Mouse (Mus musculus): ENCODE results near the gene Rsl24d1. TPM values are rescaled to one million over a fixed set of nuclear protein-coding genes. Genes with fewer than 3 reads are reported as not detected.
"Not testable (repeated sequence)": the region's sequence is repeated elsewhere in the genome, so short reads cannot be mapped to it uniquely, and the experiment has no call there.

Gene Rsl24d1
- total and polyA plus RNA-seq, 2 experiments from 2014 or later: 99.1 to 115 TPM

GRCm38 (mm10) chr9:73072426-73072825, 40.8 kb upstream of the Rsl24d1 start:
- Histone ChIP-seq H3K9ac (no peak overlapping the region), H3K4me3 (ENCODE audit: low read depth, low read length) (no peak overlapping the region), H3K4me2 (ENCODE audit: low read depth) (no peak overlapping the region), H3K27me3 (ENCODE audit: insufficient read depth, low read length) (no peaks in the 10 kb centered on the region), H3K27ac (ENCODE audit: low read depth, low read length) (no peak overlapping the region), H3K9me3 (ENCODE audit: low read length) (no peaks in the 10 kb centered on the region), H3K36me3 (ENCODE audit: insufficient read depth) (no peaks in the 10 kb centered on the region), H3K4me1 (ENCODE audit: insufficient read depth) (no peaks in the 10 kb centered on the region)
- WGBS: 85% methylated on average over 8 of the region's 8 CpGs
- ATAC-seq (no peak), DNase-seq (no peak)
- TF ChIP-seq CTCF (IDR thresholded peaks at IDR 0.05; ENCODE audit: low read depth): no peak

GRCm38 (mm10) chr9:73073169-73073568, 40.1 kb upstream of the Rsl24d1 start:
- Histone ChIP-seq H3K4me3 (ENCODE audit: low read depth, low read length) (no peak overlapping the region), H3K36me3 (ENCODE audit: insufficient read depth) (no peaks in the 10 kb centered on the region), H3K27ac (ENCODE audit: low read depth, low read length) (no peak overlapping the region), H3K4me2 (ENCODE audit: low read depth) (no peak overlapping the region), H3K27me3 (ENCODE audit: insufficient read depth, low read length) (no peaks in the 10 kb centered on the region), H3K9ac (no peak overlapping the region), H3K9me3 (ENCODE audit: low read length) (no peaks in the 10 kb centered on the region), H3K4me1 (ENCODE audit: insufficient read depth) (no peaks in the 10 kb centered on the region)
- no peak for ATAC-seq
- no peak for DNase-seq
- TF ChIP-seq CTCF (IDR thresholded peaks at IDR 0.05; ENCODE audit: low read depth): no peak
- WGBS: 92% methylated on average over 5 of the region's 5 CpGs

GRCm38 (mm10) chr9:73079349-73079748, 33.9 kb upstream of the Rsl24d1 start:
- not testable (repeated sequence) for H3K4me1 ChIP-seq (ENCODE audit: insufficient read depth); H3K36me3 ChIP-seq (ENCODE audit: insufficient read depth); ATAC-seq; DNase-seq; H3K4me2 ChIP-seq (ENCODE audit: low read depth); H3K27me3 ChIP-seq (ENCODE audit: insufficient read depth, low read length); H3K4me3 ChIP-seq (ENCODE audit: low read depth, low read length); H3K27ac ChIP-seq (ENCODE audit: low read depth, low read length); H3K9ac ChIP-seq; H3K9me3 ChIP-seq (ENCODE audit: low read length)
- WGBS: 81% methylated on average over 11 of the region's 12 CpGs

DNA sequence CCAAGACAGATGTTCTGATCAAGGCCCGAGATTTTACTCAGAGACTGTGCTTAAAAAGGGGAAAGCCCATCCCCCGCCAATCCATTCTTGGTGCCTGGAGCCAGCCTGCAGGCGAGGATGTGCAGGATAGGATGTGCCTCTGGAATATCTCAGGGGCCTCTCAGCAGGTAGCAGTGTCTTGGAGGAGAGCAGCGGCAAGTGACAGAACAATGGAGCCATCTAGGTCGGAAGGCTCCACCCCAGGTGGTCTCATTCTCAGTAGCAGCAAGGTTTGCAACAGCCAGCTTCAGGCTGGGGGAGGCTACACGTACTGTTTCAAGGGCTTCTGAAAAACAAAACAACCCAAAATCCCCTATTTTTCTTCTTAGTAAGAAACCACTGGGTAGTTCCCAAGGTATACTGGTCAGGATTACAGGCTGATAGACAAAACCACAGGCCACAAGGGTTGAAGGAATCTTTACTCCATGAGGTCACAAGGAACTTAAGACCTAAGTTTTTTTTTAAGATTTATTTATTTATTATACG, 33.4 kb upstream of the Rsl24d1 start:
- Histone ChIP-seq H3K4me3 (ENCODE audit: low read depth, low read length) (no peak overlapping the region), H3K27ac (ENCODE audit: low read depth, low read length) (no peak overlapping the region), H3K27me3 (ENCODE audit: insufficient read depth, low read length) (no peaks in the 10 kb centered on the region), H3K4me1 (ENCODE audit: insufficient read depth) (no peaks in the 10 kb centered on the region), H3K9ac (no peak overlapping the region), H3K36me3 (ENCODE audit: insufficient read depth) (no peaks in the 10 kb centered on the region), H3K4me2 (ENCODE audit: low read depth) (no peak overlapping the region), H3K9me3 (ENCODE audit: low read length) (no peaks in the 10 kb centered on the region)
- TF ChIP-seq CTCF (IDR thresholded peaks at IDR 0.05; ENCODE audit: low read depth): no peak
- no peak for DNase-seq
- no peak for ATAC-seq
- 35% methylated on average over 7 of the region's 7 CpGs for WGBS

DNA sequence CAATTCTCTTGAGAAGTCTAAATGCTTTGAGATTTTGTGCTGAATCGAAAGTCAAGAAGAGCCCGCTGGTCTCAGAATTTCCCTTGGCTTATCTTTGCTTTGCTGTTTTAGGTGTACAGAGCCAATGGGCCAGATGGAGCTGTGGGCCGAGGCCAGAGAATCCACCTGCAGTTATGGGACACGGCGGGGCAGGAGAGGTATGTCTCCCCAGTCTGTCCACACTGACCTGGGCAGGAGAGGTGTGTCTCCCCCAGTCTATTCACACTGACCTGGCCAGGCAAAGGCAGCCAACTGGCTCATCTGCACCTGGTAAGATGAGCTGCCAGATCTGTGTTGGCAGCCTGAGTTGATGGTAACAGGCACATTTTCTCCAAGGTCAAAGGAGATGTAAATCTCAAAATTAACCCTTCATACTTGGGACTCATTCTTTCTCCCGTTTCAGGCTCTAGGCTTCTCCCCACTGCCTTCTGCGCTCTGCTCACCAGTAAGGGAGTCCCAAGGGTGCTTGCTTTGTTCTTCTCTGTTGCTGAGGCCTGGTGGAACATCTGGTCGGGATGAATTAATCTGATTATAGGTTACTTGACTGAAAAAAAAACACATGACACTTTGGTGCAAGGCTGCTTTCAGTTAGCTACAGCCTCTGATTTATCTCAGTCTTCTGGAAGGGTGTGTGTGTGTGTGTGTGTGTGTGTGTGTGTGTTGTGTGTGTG, 30.8 kb upstream of the Rsl24d1 start:
- WGBS: 85% methylated on average over 8 of the region's 8 CpGs
- H3K27me3 ChIP-seq (ENCODE audit: insufficient read depth, low read length): no peaks in the 10 kb centered on the region
- DNase-seq: no peak
- no peak overlapping the region for H3K4me2 ChIP-seq (ENCODE audit: low read depth)
- H3K4me1 ChIP-seq (ENCODE audit: insufficient read depth): no peaks in the 10 kb centered on the region
- H3K36me3 ChIP-seq (ENCODE audit: insufficient read depth): no peaks in the 10 kb centered on the region
- H3K4me3 ChIP-seq (ENCODE audit: low read depth, low read length): no peak overlapping the region
- no peak overlapping the region for H3K9ac ChIP-seq
- H3K9me3 ChIP-seq (ENCODE audit: low read length): no peaks in the 10 kb centered on the region
- no peak for ATAC-seq
- H3K27ac ChIP-seq (ENCODE audit: low read depth, low read length): no peak overlapping the region
- TF ChIP-seq CTCF (IDR thresholded peaks at IDR 0.05; ENCODE audit: low read depth): no peak

GRCm38 (mm10) chr9:73083956-73084355, 29.3 kb upstream of the Rsl24d1 start:
- no peak overlapping the region for H3K27ac ChIP-seq (ENCODE audit: low read depth, low read length)
- TF ChIP-seq CTCF (IDR thresholded peaks at IDR 0.05; ENCODE audit: low read depth): no peak
- no peaks in the 10 kb centered on the region for H3K36me3 ChIP-seq (ENCODE audit: insufficient read depth)
- H3K4me1 ChIP-seq (ENCODE audit: insufficient read depth): no peaks in the 10 kb centered on the region
- no peaks in the 10 kb centered on the region for H3K9me3 ChIP-seq (ENCODE audit: low read length)
- DNase-seq (no peak), ATAC-seq (no peak)
- H3K9ac ChIP-seq: no peak overlapping the region
- H3K27me3 ChIP-seq (ENCODE audit: insufficient read depth, low read length): no peaks in the 10 kb centered on the region
- no peak overlapping the region for H3K4me2 ChIP-seq (ENCODE audit: low read depth)
- no peak overlapping the region for H3K4me3 ChIP-seq (ENCODE audit: low read depth, low read length)
- WGBS: 78% methylated on average over 6 of the region's 6 CpGs

DNA sequence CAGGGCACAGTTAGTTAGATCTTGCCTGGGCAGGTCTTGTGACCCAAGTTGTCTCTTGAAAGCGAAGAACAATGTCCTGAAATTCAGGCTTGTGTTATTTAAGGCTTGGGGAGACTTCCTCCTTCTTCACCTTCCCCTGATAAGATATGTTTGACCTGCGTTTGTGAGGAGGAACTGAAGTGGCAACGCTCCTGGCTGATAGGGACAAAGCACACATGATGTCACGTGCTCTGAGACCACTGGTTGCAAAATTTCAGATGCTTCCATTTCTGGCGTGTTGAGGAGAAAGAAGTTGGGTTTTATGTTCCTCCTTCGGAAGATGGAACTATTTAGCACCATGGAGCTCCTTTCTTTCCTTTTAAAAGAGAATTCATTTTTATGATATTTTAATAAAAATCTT, 27.4 kb upstream of the Rsl24d1 start:
- no peak for ATAC-seq

More for the DNA sequence above, 27.4 kb upstream of the Rsl24d1 start:
- no peak for TF ChIP-seq CTCF (IDR thresholded peaks at IDR 0.05; ENCODE audit: low read depth)
- H3K4me3 ChIP-seq (ENCODE audit: low read depth, low read length): no peak overlapping the region
- H3K36me3 ChIP-seq (ENCODE audit: insufficient read depth): no peaks in the 10 kb centered on the region
- no peaks in the 10 kb centered on the region for H3K27me3 ChIP-seq (ENCODE audit: insufficient read depth, low read length)
- no peak overlapping the region for H3K27ac ChIP-seq (ENCODE audit: low read depth, low read length)
- WGBS: 86% methylated on average over 6 of the region's 6 CpGs
- no peak for DNase-seq
- H3K4me2 ChIP-seq (ENCODE audit: low read depth): no peak overlapping the region
- H3K9me3 ChIP-seq (ENCODE audit: low read length): no peaks in the 10 kb centered on the region
- H3K4me1 ChIP-seq (ENCODE audit: insufficient read depth): no peaks in the 10 kb centered on the region
- H3K9ac ChIP-seq: no peak overlapping the region
